Mouse (Mus musculus) forebrain, postnatal 0 days (tissue): ENCODE measurements at regions not wholly inside any gene's neighbourhood (a gene's known extent, or its start where the extent isn't known, plus 50 kb on each side); places are given as distances from the start of the nearest gene placed in this dataset.
A peak's percentile ranks its signal among the peaks of the same experiment; 100 is the strongest.

Experiments used
- ATAC-seq: fragments of 200-750 bp; cut with Nextera tagmentation; 2 replicates; pipeline ENCODE4 v1.8.0; 2017; ENCODE audit warnings: mild to moderate bottlenecking, moderate library complexity
- DNase-seq: peaks from one replicate; pipeline ENCODE4 v3.0.0-alpha.2; 2015
- H3K27ac ChIP-seq: fragments of 300-500 bp; sonication (generic); 2 replicates; pipeline ENCODE4 v1.5.1; 2014; ENCODE audit warnings: low read depth, mild to moderate bottlenecking, antibody characterized with exemption, low read length, moderate library complexity, mixed read lengths
- H3K27me3 ChIP-seq: fragments of 300-500 bp; sonication (generic); 2 replicates; pipeline ENCODE4 v1.6.1; 2014; ENCODE audit warnings: mild to moderate bottlenecking, low read length, mixed read lengths; ENCODE audit not compliant: insufficient read depth
- H3K36me3 ChIP-seq: fragments of 300-500 bp; sonication (generic); 2 replicates; pipeline ENCODE4 v1.6.1; 2014; ENCODE audit warnings: mild to moderate bottlenecking, moderate library complexity; ENCODE audit not compliant: insufficient read depth
- H3K4me1 ChIP-seq: fragments of 300-500 bp; sonication (generic); 2 replicates; pipeline ENCODE4 v1.6.1; 2014; ENCODE audit warnings: antibody characterized with exemption; ENCODE audit not compliant: insufficient read depth
- H3K4me2 ChIP-seq: fragments of 300-500 bp; sonication (generic); 2 replicates; pipeline ENCODE4 v1.6.1; 2014; ENCODE audit warnings: low read depth, mild to moderate bottlenecking, moderate library complexity
- H3K4me3 ChIP-seq: fragments of 300-500 bp; sonication (generic); 2 replicates; pipeline ENCODE4 v1.5.1; 2014; ENCODE audit warnings: low read depth, low read length, mixed read lengths
- H3K9ac ChIP-seq: fragments of 300-500 bp; sonication (generic); 2 replicates; pipeline ENCODE4 v1.6.1; 2014; ENCODE audit warnings: mild to moderate bottlenecking
- H3K9me3 ChIP-seq: fragments of 300-500 bp; sonication (generic); 2 replicates; pipeline ENCODE4 v1.6.1; 2016; ENCODE audit warnings: low read length
- CTCF ChIP-seq: sonication (generic); IDR thresholded peaks from 2 replicates; pipeline ENCODE4 v1.5.1; 2016; ENCODE audit warnings: antibody characterized with exemption, control low read depth, low read depth
- WGBS: fragments of 180-500 bp; shearing (Covaris S2); extraction: QIAGEN DNeasy Blood & Tissue Kit; methylation state at CpG from one replicate; pipeline ENCODE4 v1.1.7; 2014; 5-methylcytosine and 5-hydroxymethylcytosine counted together

DNA sequence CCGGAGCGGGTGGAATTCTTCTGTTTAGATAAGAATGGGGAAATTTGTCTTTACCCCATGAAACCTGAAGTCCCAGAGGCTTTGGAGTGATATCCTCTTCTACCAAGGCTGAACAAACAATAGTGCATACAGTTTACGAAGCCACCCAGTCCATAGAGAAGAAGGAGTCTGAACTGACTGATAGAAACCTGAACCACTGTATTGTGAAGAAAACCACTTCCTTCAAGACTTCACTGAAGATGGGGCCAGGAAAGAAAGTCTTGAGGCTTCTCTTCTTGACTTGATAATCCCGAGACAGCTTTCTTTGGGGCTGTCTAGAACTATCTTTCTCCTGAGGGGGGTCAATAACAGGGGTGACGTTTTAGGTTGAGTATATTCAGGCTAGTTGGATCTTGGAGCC, 284.4 kb downstream of the Cd83 start:
- ATAC-seq = no peak
- WGBS = 89% methylated on average over 5 of the region's 5 CpGs
- no peak overlapping the region for H3K9ac ChIP-seq
- no peaks in the 10 kb centered on the region for H3K9me3 ChIP-seq
- H3K4me2 ChIP-seq = no peak overlapping the region
- no peak overlapping the region for H3K4me3 ChIP-seq
- H3K27me3 ChIP-seq = no peaks in the 10 kb centered on the region
- TF ChIP-seq CTCF = no peak
- DNase-seq = no peak
- no peak overlapping the region for H3K27ac ChIP-seq
- H3K36me3 ChIP-seq = no peaks in the 10 kb centered on the region
- H3K4me1 ChIP-seq = peaks cover 7% of the 10 kb centered on the region; the same call in 1 of the 2 replicates

DNA sequence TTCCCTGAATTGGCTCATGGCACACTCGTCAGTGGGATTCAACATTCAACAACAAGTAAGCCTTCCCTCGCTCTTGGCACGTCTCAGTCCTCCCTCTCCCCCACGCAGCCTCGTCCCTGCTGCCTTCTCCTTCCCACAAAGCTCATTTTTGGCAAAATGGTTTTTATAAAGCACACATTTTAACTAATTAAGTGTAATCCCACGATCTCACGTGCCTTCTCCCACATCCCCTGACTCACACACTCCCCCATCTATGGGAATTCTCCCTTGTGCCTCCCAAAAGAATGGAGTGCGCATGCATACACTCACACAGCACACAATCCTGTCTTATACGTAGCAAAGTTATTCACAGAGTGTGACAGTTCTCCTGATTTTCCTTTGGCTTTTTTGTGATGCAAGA, 288.5 kb downstream of the Cd83 start:
- DNase-seq = peak; percentile 76
- peaks cover 7% of the 10 kb centered on the region; the same call in 1 of the 2 replicates for H3K4me1 ChIP-seq
- peak; percentile 87 for ATAC-seq
- no peak overlapping the region for H3K4me2 ChIP-seq
- H3K9ac ChIP-seq = no peak overlapping the region
- H3K27me3 ChIP-seq = no peaks in the 10 kb centered on the region
- WGBS = 33% methylated on average over 9 of the region's 9 CpGs
- H3K36me3 ChIP-seq = no peaks in the 10 kb centered on the region
- no peaks in the 10 kb centered on the region for H3K9me3 ChIP-seq
- no peak for TF ChIP-seq CTCF
- peak overlapping the region; percentile 30; the same call in 1 of the 2 replicates for H3K27ac ChIP-seq
- no peak overlapping the region for H3K4me3 ChIP-seq

DNA sequence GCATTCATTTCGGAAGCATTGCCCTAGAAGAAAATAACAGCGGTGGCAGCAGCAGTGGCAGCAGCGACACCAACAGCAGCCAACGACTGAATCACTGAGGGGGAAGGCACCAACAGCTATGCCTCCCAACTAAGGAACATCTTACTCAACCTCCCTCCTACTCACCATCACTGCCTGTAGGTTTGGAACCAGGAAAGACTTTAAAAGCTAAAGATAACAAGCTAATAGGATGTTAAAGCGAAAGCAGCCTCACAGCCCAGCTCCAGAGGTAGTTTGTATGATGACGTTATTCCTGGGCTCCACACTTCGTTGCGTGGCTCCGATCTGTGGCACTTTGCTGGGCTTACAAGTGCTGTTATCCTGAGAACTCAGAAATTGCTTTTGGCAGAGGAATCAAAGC, 289.6 kb downstream of the Cd83 start:
- 57% methylated on average over 9 of the region's 9 CpGs for WGBS
- no peak for TF ChIP-seq CTCF
- ATAC-seq = peak; percentile 65
- no peaks in the 10 kb centered on the region for H3K36me3 ChIP-seq
- H3K9ac ChIP-seq = no peak overlapping the region
- DNase-seq = peak; percentile 65
- no peak overlapping the region for H3K4me2 ChIP-seq
- H3K4me3 ChIP-seq = no peak overlapping the region
- no peaks in the 10 kb centered on the region for H3K27me3 ChIP-seq
- no peak overlapping the region for H3K27ac ChIP-seq
- H3K4me1 ChIP-seq = peaks cover 7% of the 10 kb centered on the region; the same call in 1 of the 2 replicates
- no peaks in the 10 kb centered on the region for H3K9me3 ChIP-seq

DNA sequence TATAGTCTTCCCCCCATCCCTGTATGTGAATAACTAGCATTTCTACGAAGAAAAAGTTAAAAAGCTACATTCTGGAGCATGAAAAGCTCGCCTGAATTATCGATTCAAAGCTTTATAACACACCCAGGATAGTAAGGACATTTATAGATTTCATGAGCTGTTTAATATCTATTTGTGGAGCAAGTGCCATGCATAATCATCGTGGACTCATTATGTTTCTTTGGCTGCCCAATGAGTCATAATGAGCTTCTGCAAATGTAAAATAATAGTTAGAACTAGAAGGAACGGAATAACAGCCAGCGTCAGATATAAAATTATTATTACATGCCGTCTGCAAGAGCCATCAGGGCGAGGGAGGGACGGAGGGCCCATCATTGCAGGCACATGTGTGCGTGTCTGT, 292.4 kb downstream of the Cd83 start:
- WGBS = 74% methylated on average over 10 of the region's 10 CpGs
- Histone ChIP-seq H3K4me3 (no peak overlapping the region), H3K4me2 (no peak overlapping the region), H3K36me3 (no peaks in the 10 kb centered on the region), H3K27ac (no peak overlapping the region), H3K4me1 (peaks cover 7% of the 10 kb centered on the region; the same call in 1 of the 2 replicates), H3K9me3 (no peaks in the 10 kb centered on the region), H3K27me3 (no peaks in the 10 kb centered on the region), H3K9ac (no peak overlapping the region)
- no peak for TF ChIP-seq CTCF
- DNase-seq = no peak
- no peak for ATAC-seq

DNA sequence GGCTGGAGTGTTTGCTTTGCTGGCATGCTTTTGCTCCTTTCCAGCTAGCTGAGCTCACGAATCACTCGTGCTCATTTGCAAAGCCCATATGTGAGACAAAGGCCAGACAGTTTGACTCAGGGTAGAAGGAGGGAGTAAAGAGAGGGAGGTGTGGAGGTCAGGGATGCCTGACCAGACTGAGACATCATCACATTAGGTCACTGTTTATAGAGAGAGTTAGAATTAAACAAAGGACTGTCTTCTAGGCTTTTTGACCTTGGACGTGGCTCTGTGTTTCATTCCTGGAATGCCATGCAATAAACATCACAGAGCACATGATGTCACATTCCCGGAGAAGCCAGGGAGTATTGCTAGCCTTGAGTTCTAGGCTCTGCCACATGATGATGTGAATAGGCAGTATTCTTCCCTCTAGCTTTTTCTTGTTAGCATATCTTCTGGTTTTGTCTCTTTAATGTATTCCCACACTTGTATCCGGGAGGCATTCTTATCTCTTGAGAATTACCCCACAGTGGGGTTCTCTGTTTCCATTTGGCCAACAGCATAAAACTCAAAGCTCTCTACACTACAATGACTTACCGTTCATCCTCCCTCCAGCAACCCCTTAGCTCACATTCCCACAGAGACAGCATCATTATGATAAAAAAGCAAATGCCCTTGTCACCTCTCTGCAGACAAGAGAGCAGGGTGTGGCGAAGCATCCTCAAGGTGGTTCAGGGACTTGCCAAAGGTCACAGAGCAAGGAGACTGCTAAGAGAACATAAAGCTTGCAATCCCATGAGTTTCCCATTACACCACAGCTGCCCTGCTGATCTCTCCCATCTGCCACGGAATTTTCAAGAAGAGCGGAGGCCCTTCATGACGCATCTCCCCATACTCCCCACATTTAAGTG, 301.3 kb downstream of the Cd83 start:
- H3K9ac ChIP-seq = no peak overlapping the region
- H3K4me2 ChIP-seq = no peak overlapping the region
- no peaks in the 10 kb centered on the region for H3K27me3 ChIP-seq
- H3K4me3 ChIP-seq = no peak overlapping the region
- ATAC-seq (no peak), DNase-seq (no peak)
- no peaks in the 10 kb centered on the region for H3K36me3 ChIP-seq
- no peak for TF ChIP-seq CTCF
- no peaks in the 10 kb centered on the region for H3K9me3 ChIP-seq
- H3K4me1 ChIP-seq = 0 out of 2 replicates have a peak, but pooled peaks cover 5% of the 10 kb centered on the region
- 66% methylated on average over 10 of the region's 10 CpGs for WGBS
- no peak overlapping the region for H3K27ac ChIP-seq

DNA sequence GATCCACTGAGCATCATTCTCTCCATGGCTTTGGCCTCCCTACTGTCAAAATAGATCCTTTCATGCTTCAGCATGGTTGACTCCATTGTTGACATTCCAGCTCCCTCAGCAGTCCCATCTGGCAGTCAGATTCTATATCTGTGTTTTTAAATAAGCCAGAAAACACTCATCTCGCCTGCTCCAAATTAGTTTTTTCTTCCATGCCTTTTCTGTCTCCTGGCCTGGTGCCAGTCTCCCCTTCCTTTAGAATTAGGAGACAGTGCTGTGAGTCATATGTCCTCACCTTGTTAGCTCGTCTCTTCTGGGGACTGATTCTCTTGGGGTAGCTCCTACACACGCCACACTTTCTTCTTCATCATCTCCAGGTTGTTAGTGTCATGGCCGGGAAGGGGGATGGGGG, 302.2 kb downstream of the Cd83 start:
- no peaks in the 10 kb centered on the region for H3K36me3 ChIP-seq
- H3K9me3 ChIP-seq = no peaks in the 10 kb centered on the region
- H3K27ac ChIP-seq = no peak overlapping the region
- no peak overlapping the region for H3K4me3 ChIP-seq
- H3K27me3 ChIP-seq = no peaks in the 10 kb centered on the region
- H3K9ac ChIP-seq = no peak overlapping the region
- no peak for ATAC-seq
- 0 out of 2 replicates have a peak, but pooled peaks cover 5% of the 10 kb centered on the region for H3K4me1 ChIP-seq
- WGBS = 32% methylated on average over 4 of the region's 4 CpGs
- peak; percentile 47 for DNase-seq
- no peak overlapping the region for H3K4me2 ChIP-seq
- TF ChIP-seq CTCF = no peak

DNA sequence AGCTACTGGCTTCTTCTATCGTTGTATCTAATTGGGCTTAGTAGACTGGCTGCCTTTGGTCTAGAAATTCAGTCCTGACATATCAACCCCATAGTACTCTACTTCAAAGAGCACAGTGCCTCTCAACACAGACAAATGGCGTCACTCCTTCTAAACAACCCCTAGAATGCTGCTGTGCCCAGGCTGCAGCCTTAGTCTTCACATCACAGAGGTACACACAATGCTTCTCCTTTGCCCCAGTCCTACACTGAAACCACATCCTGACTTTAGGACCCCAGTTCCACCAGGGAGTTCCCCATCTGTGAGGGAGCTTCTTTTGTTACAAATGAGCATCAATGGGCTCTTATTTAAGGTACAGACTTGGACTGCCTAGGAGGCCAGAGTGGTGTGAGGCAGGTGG, 312.6 kb downstream of the Cd83 start:
- Histone ChIP-seq H3K9ac (no peak overlapping the region), H3K4me1 (peaks cover 14% of the 10 kb centered on the region; the same call in 1 of the 2 replicates), H3K4me2 (no peak overlapping the region), H3K4me3 (no peak overlapping the region), H3K36me3 (no peaks in the 10 kb centered on the region), H3K27ac (no peak overlapping the region), H3K9me3 (no peaks in the 10 kb centered on the region), H3K27me3 (no peaks in the 10 kb centered on the region)
- no peak for DNase-seq
- ATAC-seq = no peak
- no peak for TF ChIP-seq CTCF
- 79% methylated on average over 2 of the region's 2 CpGs for WGBS
